Mouse (Mus musculus) thymus, adult 2 months (tissue): ENCODE data around the gene Oxsr1. TPM values are rescaled to one million over a fixed set of nuclear protein-coding genes. Genes with fewer than 3 reads are reported as not detected.
A peak's percentile ranks its signal among the peaks of the same experiment; 100 is the strongest.

Experiments used
- DNase-seq: peaks from one replicate; pipeline ENCODE4 v3.0.0; 2021
- H3K27ac ChIP-seq: fragments of 200-500 bp; 2 replicates; pipeline ENCODE4 v1.5.1; 2012; ENCODE audit warnings: low read length, control low read depth; ENCODE audit not compliant: control insufficient read depth, insufficient read depth
- H3K27me3 ChIP-seq: fragments of 200-500 bp; 2 replicates; pipeline ENCODE4 v1.6.1; 2012; ENCODE audit warnings: mild to moderate bottlenecking, low read length, moderate library complexity, mixed read lengths; ENCODE audit not compliant: control insufficient read depth, insufficient read depth
- H3K36me3 ChIP-seq: fragments of 200-500 bp; 2 replicates; pipeline ENCODE4 v1.6.1; 2012; ENCODE audit warnings: mild to moderate bottlenecking, low read length, moderate library complexity; ENCODE audit not compliant: control insufficient read depth, insufficient read depth
- H3K4me1 ChIP-seq: fragments of 200-500 bp; replicated peaks from 2 replicates; pipeline ENCODE4 v1.6.1; 2012; ENCODE audit warnings: low read length; ENCODE audit not compliant: control insufficient read depth, insufficient read depth
- H3K4me3 ChIP-seq: fragments of 200-500 bp; 2 replicates; pipeline ENCODE4 v1.5.1; 2012; ENCODE audit warnings: mild to moderate bottlenecking, low read length, control low read depth, moderate library complexity; ENCODE audit not compliant: control insufficient read depth, insufficient read depth
- CTCF ChIP-seq: fragments of 200-500 bp; IDR thresholded peaks from 2 replicates; pipeline ENCODE4 v1.5.1; 2012; ENCODE audit warnings: mild to moderate bottlenecking, control low read depth, low read length, moderate library complexity, borderline replicate concordance; ENCODE audit not compliant: control insufficient read depth, poor library complexity, insufficient read depth; ENCODE audit errors: extremely low read depth
- POLR2A ChIP-seq: fragments of 200-500 bp; IDR thresholded peaks from 2 replicates; pipeline ENCODE4 v1.6.1; 2012; ENCODE audit warnings: mild to moderate bottlenecking, low read length, control low read depth, moderate library complexity; ENCODE audit not compliant: control insufficient read depth, poor library complexity, insufficient read depth; ENCODE audit errors: extremely low read depth
- WGBS: fragments of 180-500 bp; shearing (Covaris S2); methylation state at CpG from one replicate; pipeline ENCODE4 v1.1.7; 2018; 5-methylcytosine and 5-hydroxymethylcytosine counted together
- polyA plus RNA-seq: library from polyadenylated mRNA; depleted of rRNA; stranded (reverse); fragments of >200 nt; gene quantifications from 2 replicates; pipeline ENCODE4 v1.2.3, GENCODE M21; 2012

The Oxsr1 gene
- polyA plus RNA-seq, 1 experiment, result 25.3 TPM

- peaks cover 3% of the 10 kb centered on the region for H3K4me1 ChIP-seq
- WGBS, result 97% methylated on average over 5 of the region's 5 CpGs
- TF ChIP-seq CTCF, result no peak
- TF ChIP-seq POLR2A, result no peak
- no peak overlapping the region for H3K27ac ChIP-seq
- no peaks in the 10 kb centered on the region for H3K27me3 ChIP-seq
- no peaks in the 10 kb centered on the region for H3K36me3 ChIP-seq
- no peak overlapping the region for H3K4me3 ChIP-seq
- no peak for DNase-seq
These were observed 39.2 kb upstream of the Oxsr1 start for GRCm38 (mm10) chr9:119361416-119361815.

GRCm38 (mm10) chr9:119358058-119358429, 35.8 kb upstream of the Oxsr1 start:
- 60% methylated on average over 9 of the region's 9 CpGs for WGBS
- Histone ChIP-seq H3K4me1 (peaks cover 3% of the 10 kb centered on the region), H3K36me3 (no peaks in the 10 kb centered on the region), H3K27ac (no peak overlapping the region), H3K4me3 (no peak overlapping the region), H3K27me3 (no peaks in the 10 kb centered on the region)
- TF ChIP-seq CTCF, result no peak
- TF ChIP-seq POLR2A, result no peak
- DNase-seq, result no peak

GRCm38 (mm10) chr9:119357331-119358057, 35.3 kb upstream of the Oxsr1 start, which contains the start of gene Xylb:
TSS of gene Xylb (plus strand) at chr9:119357381.
- peak; percentile 89 for DNase-seq

GRCm38 (mm10) chr9:119355943-119356342, 33.7 kb upstream of the Oxsr1 start:
- peaks cover 3% of the 10 kb centered on the region for H3K4me1 ChIP-seq
- no peaks in the 10 kb centered on the region for H3K27me3 ChIP-seq
- H3K36me3 ChIP-seq, result no peaks in the 10 kb centered on the region
- WGBS, result 93% methylated on average over 6 of the region's 6 CpGs
- TF ChIP-seq POLR2A, result no peak
- no peak for TF ChIP-seq CTCF
- DNase-seq, result no peak
- no peak overlapping the region for H3K27ac ChIP-seq
- H3K4me3 ChIP-seq, result no peak overlapping the region

More at GRCm38 (mm10) chr9:119357331-119358057, 35.3 kb upstream of the Oxsr1 start, which contains the start of gene Xylb:
- WGBS, result 3% methylated on average over 65 of the region's 65 CpGs
- no peaks in the 10 kb centered on the region for H3K27me3 ChIP-seq
- TF ChIP-seq CTCF, result peak; percentile 62; the same call in 1 of the 2 replicates
- 0 out of 2 replicates have a peak, but pooled peaks have one; percentile 20 for TF ChIP-seq POLR2A
- H3K36me3 ChIP-seq, result no peaks in the 10 kb centered on the region
- H3K27ac ChIP-seq, result no peak within 1 kb of the TSS
- H3K4me1 ChIP-seq, result peaks cover 3% of the 10 kb centered on the region
- H3K4me3 ChIP-seq, result peak within 1 kb of the TSS; percentile 58

- H3K4me3 ChIP-seq, result no peak overlapping the region
- no peak for TF ChIP-seq POLR2A
- TF ChIP-seq CTCF, result no peak
- no peak for DNase-seq
- 93% methylated on average over 6 of the region's 6 CpGs for WGBS
- no peaks in the 10 kb centered on the region for H3K27me3 ChIP-seq
- H3K4me1 ChIP-seq, result peaks cover 3% of the 10 kb centered on the region
- no peak overlapping the region for H3K27ac ChIP-seq
- peaks cover 5% of the 10 kb centered on the region; the same call in 1 of the 2 replicates for H3K36me3 ChIP-seq
These were observed 31.7 kb upstream of the Oxsr1 start for GRCm38 (mm10) chr9:119353926-119354325.

- Histone ChIP-seq H3K36me3 (peaks cover 14% of the 10 kb centered on the region), H3K27me3 (no peaks in the 10 kb centered on the region), H3K27ac (no peak overlapping the region), H3K4me1 (no peaks in the 10 kb centered on the region), H3K4me3 (no peak overlapping the region)
- TF ChIP-seq CTCF (peak; percentile 79; the same call in 1 of the 2 replicates), POLR2A (no peak)
- 47% methylated on average over 4 of the region's 4 CpGs for WGBS
- DNase-seq, result peak; percentile 69
These were observed 29.8 kb upstream of the Oxsr1 start for GRCm38 (mm10) chr9:119352060-119352459.
